Mouse (Mus musculus) CH12.LX (cell line): ENCODE data around the gene Hscb.

Experiments used
- CTCF ChIP-seq, 2 experiments: IDR thresholded peaks in 1 of 2; conservative IDR thresholded peaks in 1 of 2; 2 replicates each; pipeline ENCODE4 v1.5.1; 2011 to 2012; ENCODE audit warnings: low read depth in 2 of 2, low read length in 2 of 2, improper control_type of control experiment in 1 of 2, inconsistent platforms in 1 of 2, mild to moderate bottlenecking in 1 of 2, moderate library complexity in 1 of 2
- ELF1 ChIP-seq: IDR thresholded peaks from 2 replicates; pipeline ENCODE4 v1.6.1; 2014; ENCODE audit warnings: low read depth, mild to moderate bottlenecking, inconsistent platforms, low read length, improper control_type of control experiment
- KAT2A ChIP-seq: IDR thresholded peaks from 2 replicates; pipeline ENCODE4 v1.6.1; 2012; ENCODE audit warnings: low read length, improper control_type of control experiment, inconsistent platforms; ENCODE audit not compliant: insufficient replicate concordance
- MAFK ChIP-seq: IDR thresholded peaks from 2 replicates; pipeline ENCODE4 v1.6.1; 2011; ENCODE audit warnings: low read length, improper control_type of control experiment; ENCODE audit not compliant: insufficient replicate concordance
- POLR2A ChIP-seq: IDR thresholded peaks from 2 replicates; pipeline ENCODE4 v1.6.1; 2011; ENCODE audit warnings: low read depth, mild to moderate bottlenecking, improper control_type of control experiment, low read length
- RAD21 ChIP-seq: IDR thresholded peaks from 2 replicates; pipeline ENCODE4 v1.6.1; 2011; ENCODE audit warnings: low read depth, mild to moderate bottlenecking, low read length, improper control_type of control experiment, moderate library complexity
- TCF12 ChIP-seq: IDR thresholded peaks from 2 replicates; pipeline ENCODE4 v1.6.1; 2014; ENCODE audit warnings: low read depth, mild to moderate bottlenecking, inconsistent platforms, low read length, improper control_type of control experiment

- no peak for TF ChIP-seq TCF12
- TF ChIP-seq KAT2A, result no peak
- TF ChIP-seq CTCF (conservative IDR thresholded peaks at IDR 0.05 in 1 of 2, IDR thresholded peaks at IDR 0.05 in 1 of 2; ENCODE audit: low read depth in 2 of 2, low read length in 2 of 2), result no peak
- no peak for TF ChIP-seq MAFK
- no peak for TF ChIP-seq ELF1
- no peak for TF ChIP-seq POLR2A
- TF ChIP-seq RAD21, result no peak
Measured at GRCm38 (mm10) chr5:110783150-110783549, 56.4 kb downstream of the Hscb start.
